Comparison of ENCODE assay signal across 9 mouse cellular contexts in the genomic region with DNA sequence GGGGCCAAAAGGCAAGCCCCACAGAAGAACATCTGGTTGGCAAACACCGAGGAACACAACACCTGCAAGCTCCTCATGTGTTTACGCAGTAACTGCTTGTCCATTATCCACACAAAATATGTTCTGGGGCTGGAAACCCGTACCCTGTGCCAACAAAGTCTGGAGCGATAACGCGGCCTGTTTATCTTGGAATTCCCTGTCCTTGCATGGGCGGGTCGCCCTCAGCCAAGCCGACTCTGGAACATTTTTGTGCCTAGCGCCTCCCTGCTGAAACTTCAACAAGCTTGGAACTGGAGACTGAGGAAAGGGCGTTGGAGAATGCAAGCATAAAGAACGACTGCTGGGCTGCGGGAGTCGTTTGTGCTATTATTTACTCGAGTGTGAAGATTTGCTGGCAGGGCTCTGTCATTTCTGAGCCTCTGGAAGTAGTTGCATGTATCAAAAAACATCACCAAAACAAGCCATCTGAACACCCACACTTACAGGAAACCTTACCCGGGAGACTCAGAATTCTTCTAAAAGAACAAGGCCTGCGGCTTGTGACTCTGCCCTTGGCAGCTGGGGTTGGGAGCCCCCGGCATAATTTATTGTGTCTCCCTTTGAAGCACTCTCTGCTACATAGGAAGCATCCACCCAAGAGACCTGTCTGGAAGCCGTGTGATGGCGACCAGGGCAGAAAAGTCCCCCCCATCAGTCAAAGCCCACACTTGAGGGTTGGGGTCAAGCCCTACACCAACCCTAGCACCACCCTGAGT.
DNase-seq lines count a peak whose midpoint lies in the region; ATAC-seq and TF ChIP-seq lines count a peak whose summit lies in the region.
"Had no signal": no experiment of that assay in that cellular context is flagged by ENCODE, and none has a peak within 500 bp of the region (broad histone marks: within the 10 kb centered on the region; RNA-seq: fewer than 3 reads in every experiment).

No protein-coding gene starts in this region.

- DNase-seq in cerebellum, postnatal 10 days: peak; percentile 35 to 49
- peak; percentile 64 for DNase-seq in adrenal gland, postnatal 10 days
- peak; percentile 99 for DNase-seq in heart, adult 11 months
- peak; percentile 60 for DNase-seq in limb, embryonic 14.5 days (ENCODE audit: low spot score)
- no peak for DNase-seq in thymus, postnatal 10 days (ENCODE audit: low spot score in 2 of 2)

- no peaks in the 10 kb centered on the region for H3K36me3 ChIP-seq in kidney, embryonic 14.5 days (ENCODE audit: control insufficient read depth, insufficient read depth, low read length)
- H3K36me3 ChIP-seq in limb, embryonic 14.5 days (ENCODE audit: control insufficient read depth, insufficient read depth, low read length): no peaks in the 10 kb centered on the region
- no peaks in the 10 kb centered on the region for H3K36me3 ChIP-seq in stomach, embryonic 15.5 days
- H3K36me3 ChIP-seq: limb, embryonic 12.5 days had no signal

- 19% methylated on average over 20 of the region's 20 CpGs for WGBS in kidney, embryonic 14.5 days
- WGBS in limb, embryonic 14.5 days: 38% methylated on average over 20 of the region's 20 CpGs
- 41% methylated on average over 20 of the region's 20 CpGs for WGBS in stomach, embryonic 15.5 days

- H3K9ac ChIP-seq in kidney, embryonic 14.5 days (ENCODE audit: low read depth, low read length): no peak overlapping the region
- H3K9ac ChIP-seq in limb, embryonic 14.5 days (ENCODE audit: low read depth, low read length, severe bottlenecking): no peak overlapping the region
- no peak overlapping the region for H3K9ac ChIP-seq in stomach, embryonic 15.5 days
- H3K9ac ChIP-seq: limb, embryonic 12.5 days had no signal

- no peaks in the 10 kb centered on the region; the same call in 1 of the 2 replicates for H3K27me3 ChIP-seq in kidney, embryonic 14.5 days (ENCODE audit: control insufficient read depth, insufficient read depth, low read length)
- H3K27me3 ChIP-seq in limb, embryonic 14.5 days (ENCODE audit: control insufficient read depth, insufficient read depth, low read length): no peaks in the 10 kb centered on the region
- no peaks in the 10 kb centered on the region for H3K27me3 ChIP-seq in stomach, embryonic 15.5 days (replicated peaks)
- H3K27me3 ChIP-seq: limb, embryonic 12.5 days had no signal

- peaks cover 9% of the 10 kb centered on the region; the same call in 1 of the 2 replicates for H3K4me1 ChIP-seq in kidney, embryonic 14.5 days (ENCODE audit: control insufficient read depth, insufficient read depth, low read length)
- H3K4me1 ChIP-seq in limb, embryonic 14.5 days (ENCODE audit: control insufficient read depth, insufficient read depth, low read length): peaks cover 16% of the 10 kb centered on the region; the same call in 1 of the 2 replicates
- peaks cover 12% of the 10 kb centered on the region; the same call in 1 of the 2 replicates for H3K4me1 ChIP-seq in stomach, embryonic 15.5 days

- ATAC-seq in cerebellum, adult (ENCODE audit: insufficient number of reproducible peaks, low FRiP score, low TSS enrichment): no peak
- ATAC-seq in kidney, embryonic 14.5 days (ENCODE audit: low FRiP score, low TSS enrichment): peak; percentile 60; the same call in 1 of the 2 replicates
- peak; percentile 34; the same call in 1 of the 2 replicates for ATAC-seq in limb, embryonic 14.5 days (ENCODE audit: low FRiP score, low read depth)
- ATAC-seq in stomach, embryonic 15.5 days (ENCODE audit: insufficient read depth, low FRiP score, low read depth): peak; percentile 59; the same call in 1 of the 2 replicates

- TF ChIP-seq POLR2A in limb, embryonic 14.5 days (IDR thresholded peaks at IDR 0.05; ENCODE audit: borderline replicate concordance, extremely low read depth, insufficient read depth, insufficient read length): no peak

- no peak overlapping the region for H3K4me2 ChIP-seq in kidney, embryonic 14.5 days (replicated peaks; ENCODE audit: low read depth, low read length)
- H3K4me2 ChIP-seq in limb, embryonic 14.5 days (replicated peaks; ENCODE audit: low read depth, low read length, severe bottlenecking): no peak overlapping the region
- peak overlapping the region; percentile 14; the same call in 1 of the 2 replicates for H3K4me2 ChIP-seq in stomach, embryonic 15.5 days
- H3K4me2 ChIP-seq: limb, embryonic 12.5 days had no signal

- no peak overlapping the region for H3K4me3 ChIP-seq in kidney, embryonic 14.5 days (ENCODE audit: low read length)
- H3K4me3 ChIP-seq in limb, embryonic 14.5 days (replicated peaks; ENCODE audit: low read length): no peak overlapping the region
- H3K4me3 ChIP-seq in stomach, embryonic 15.5 days (replicated peaks): no peak overlapping the region
- H3K4me3 ChIP-seq: limb, embryonic 12.5 days had no signal

- H3K27ac ChIP-seq in kidney, embryonic 14.5 days (ENCODE audit: low read depth, low read length): no peak overlapping the region
- H3K27ac ChIP-seq in limb, embryonic 14.5 days (replicated peaks; ENCODE audit: low read depth, low read length): no peak overlapping the region; the same call in 1 of the 2 replicates
- no peak overlapping the region; the same call in 1 of the 2 replicates for H3K27ac ChIP-seq in stomach, embryonic 15.5 days
- H3K27ac ChIP-seq: limb, embryonic 12.5 days had no signal

- no peaks in the 10 kb centered on the region for H3K9me3 ChIP-seq in kidney, embryonic 14.5 days (ENCODE audit: control insufficient read depth, low read length)
- no peaks in the 10 kb centered on the region for H3K9me3 ChIP-seq in limb, embryonic 14.5 days (ENCODE audit: control insufficient read depth, low read length)
- no peaks in the 10 kb centered on the region for H3K9me3 ChIP-seq in stomach, embryonic 15.5 days
- H3K9me3 ChIP-seq: limb, embryonic 12.5 days had no signal

Comparison
In these comparisons a context has a peak if more than half of its experiments do, and no peak if none do; other contexts are left out.
1. DNase-seq: peak in cerebellum, postnatal 10 days (2 of 2), adrenal gland, postnatal 10 days (single experiment), heart, adult 11 months (single experiment) and limb, embryonic 14.5 days (single experiment); none in thymus, postnatal 10 days (0 of 2).